Mouse (Mus musculus) erythroblast, embryonic 14.5 days (primary cell): ENCODE measurements around the gene Wdr95.

Experiments
- GATA1 ChIP-seq: IDR thresholded peaks from 2 replicates; pipeline ENCODE4 v1.6.1; 2012; ENCODE audit warnings: low read length, inconsistent platforms, mixed read lengths
- TAL1 ChIP-seq: IDR thresholded peaks from 3 replicates; pipeline ENCODE4 v1.6.1; 2012; ENCODE audit warnings: low read length, inconsistent platforms, mixed read lengths

DNA sequence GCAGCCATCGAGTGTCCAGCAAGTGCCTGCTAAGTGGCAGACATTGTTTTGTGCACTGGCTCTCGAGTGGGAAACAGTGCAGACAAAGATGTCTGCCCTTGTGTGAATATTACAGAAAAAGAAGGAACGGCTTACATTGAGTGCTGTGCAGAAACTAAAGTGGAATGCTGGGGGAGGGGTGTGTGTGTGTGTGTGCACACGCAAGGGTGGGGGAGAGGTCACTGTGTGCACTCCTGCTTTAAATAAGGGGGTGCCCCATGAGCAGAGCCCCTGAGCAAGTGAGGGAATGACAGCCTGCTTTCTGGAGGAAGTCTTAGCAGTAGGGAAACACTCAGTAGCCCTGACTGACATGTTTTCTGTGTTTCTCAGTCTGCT, 121.7 kb downstream of the Wdr95 start:
- TF ChIP-seq TAL1 = no peak
- TF ChIP-seq GATA1 = no peak
